Mouse (Mus musculus): ENCODE results near the gene Zfp750.

- no peak for TF ChIP-seq POLR2A (IDR thresholded peaks at IDR 0.05; ENCODE audit: control insufficient read depth, extremely low read depth, insufficient read depth, low read length, poor library complexity)
- no peak for TF ChIP-seq CTCF (IDR thresholded peaks at IDR 0.05; ENCODE audit: borderline replicate concordance, control insufficient read depth, extremely low read depth, insufficient read depth, low read length, poor library complexity)
These were observed 26.4 kb upstream of the Zfp750 start for GRCm38 (mm10) chr11:121545398-121546034.
